Mouse (Mus musculus): ENCODE data around the gene Mdk. TPM values are rescaled to one million over a fixed set of nuclear protein-coding genes. Genes with fewer than 3 reads are reported as not detected.
A peak's percentile ranks its signal among the peaks of the same experiment; 100 is the strongest.

The Mdk gene
- polyA plus RNA-seq, 1 experiment from 2014 or later, result 347 TPM

DNA sequence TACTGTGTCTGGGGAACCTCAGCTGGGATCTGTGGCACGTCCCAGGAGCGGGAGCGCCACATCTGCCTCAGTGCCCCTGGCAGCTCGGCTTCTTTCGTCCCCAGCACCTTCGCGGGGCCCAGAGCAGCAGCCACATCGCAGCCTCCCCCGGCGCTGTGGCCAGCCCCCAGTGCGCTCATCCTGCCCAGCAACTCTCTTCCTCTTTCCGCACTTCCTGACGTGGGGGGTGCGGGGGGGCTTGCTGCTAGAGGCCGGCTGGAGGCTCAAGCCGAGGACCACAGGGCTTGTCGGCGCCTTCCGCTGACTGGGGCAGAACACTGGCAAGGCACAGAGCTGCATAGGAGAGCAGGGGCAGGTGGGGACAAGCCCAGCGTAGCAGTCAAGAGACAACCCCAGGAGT, 33.3 kb upstream of the Mdk start:
- 23% methylated on average over 20 of the region's 20 CpGs for WGBS
- Histone ChIP-seq H3K4me3 (no peak overlapping the region), H3K9me3 (no peaks in the 10 kb centered on the region), H3K27ac (replicated peaks) (no peak overlapping the region), H3K4me2 (replicated peaks) (no peak overlapping the region), H3K9ac (replicated peaks) (no peak overlapping the region), H3K27me3 (peaks cover 6% of the 10 kb centered on the region; the same call in 1 of the 2 replicates), H3K36me3 (no peaks in the 10 kb centered on the region), H3K4me1 (peaks cover 14% of the 10 kb centered on the region)
- ATAC-seq (replicated peaks), result no peak

DNA sequence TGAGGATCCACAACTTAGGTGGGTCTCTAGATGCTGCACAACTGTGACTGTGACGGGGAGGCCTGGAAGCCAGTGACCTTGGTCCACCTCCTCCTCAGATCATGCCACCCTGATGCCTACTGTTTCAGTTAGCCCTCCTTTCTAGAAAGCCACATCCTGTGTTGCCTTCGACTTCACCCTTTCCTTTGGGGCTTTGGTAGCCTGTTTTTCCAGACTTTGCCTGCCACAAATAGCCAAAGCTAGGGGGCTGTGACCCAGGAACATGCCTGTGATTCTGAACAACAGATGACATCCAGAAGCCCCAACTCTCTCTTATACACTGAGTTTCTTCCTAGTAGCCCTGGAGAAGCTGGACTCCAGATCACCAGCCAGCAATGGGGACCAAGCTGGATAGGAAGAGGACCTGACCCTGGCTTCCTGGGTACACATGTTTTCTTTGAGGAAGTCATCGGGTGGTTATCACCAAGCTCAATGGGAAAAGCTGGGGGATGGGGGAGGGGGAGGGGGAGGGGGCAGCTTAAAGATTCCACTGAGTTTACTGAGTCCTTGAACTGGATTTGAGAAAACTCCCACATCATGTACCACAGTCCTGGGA, 32.6 kb upstream of the Mdk start:
- H3K4me1 ChIP-seq, result peaks cover 17% of the 10 kb centered on the region
- no peak overlapping the region for H3K4me3 ChIP-seq
- H3K36me3 ChIP-seq, result no peaks in the 10 kb centered on the region
- H3K9me3 ChIP-seq, result no peaks in the 10 kb centered on the region
- 81% methylated on average over 3 of the region's 3 CpGs for WGBS
- no peak overlapping the region for H3K9ac ChIP-seq (replicated peaks)
- peaks cover 6% of the 10 kb centered on the region; the same call in 1 of the 2 replicates for H3K27me3 ChIP-seq
- H3K4me2 ChIP-seq (replicated peaks), result no peak overlapping the region
- no peak for ATAC-seq (replicated peaks)
- H3K27ac ChIP-seq (replicated peaks), result no peak overlapping the region

DNA sequence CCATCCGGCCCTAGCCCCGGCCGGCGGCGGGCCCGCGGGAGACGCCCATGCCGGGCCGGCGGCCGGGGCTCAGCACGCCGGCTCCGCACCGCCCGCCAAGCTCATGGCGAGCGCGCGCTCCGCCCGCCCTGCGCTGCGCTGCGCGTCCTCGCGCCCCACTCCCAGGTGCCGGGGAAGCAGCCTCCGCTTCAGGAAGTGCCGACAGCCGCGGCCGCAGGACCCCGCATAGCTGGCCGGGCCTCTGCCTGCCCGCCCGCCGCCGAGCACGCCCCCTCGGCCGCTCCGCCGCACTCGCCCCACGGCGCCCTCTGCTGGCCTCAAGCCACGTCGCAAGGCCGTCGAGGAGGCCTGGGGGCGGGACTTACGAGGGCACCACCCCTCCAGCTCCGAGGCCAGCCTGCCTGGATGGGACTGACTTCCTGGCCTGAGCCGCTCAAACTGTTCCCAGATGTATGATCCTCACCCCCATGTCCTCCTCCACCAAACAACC, 31.4 kb upstream of the Mdk start:
- Histone ChIP-seq H3K27me3 (peaks cover 6% of the 10 kb centered on the region; the same call in 1 of the 2 replicates), H3K4me2 (replicated peaks) (peak overlapping the region; percentile 89), H3K27ac (replicated peaks) (peak overlapping the region; percentile 67), H3K4me1 (peaks cover 22% of the 10 kb centered on the region), H3K9me3 (no peaks in the 10 kb centered on the region), H3K4me3 (peak overlapping the region; percentile 92), H3K36me3 (no peaks in the 10 kb centered on the region), H3K9ac (replicated peaks) (peak overlapping the region; percentile 90)
- peak; percentile 88 for ATAC-seq (replicated peaks)
- WGBS, result 0% methylated on average over 50 of the region's 57 CpGs

DNA sequence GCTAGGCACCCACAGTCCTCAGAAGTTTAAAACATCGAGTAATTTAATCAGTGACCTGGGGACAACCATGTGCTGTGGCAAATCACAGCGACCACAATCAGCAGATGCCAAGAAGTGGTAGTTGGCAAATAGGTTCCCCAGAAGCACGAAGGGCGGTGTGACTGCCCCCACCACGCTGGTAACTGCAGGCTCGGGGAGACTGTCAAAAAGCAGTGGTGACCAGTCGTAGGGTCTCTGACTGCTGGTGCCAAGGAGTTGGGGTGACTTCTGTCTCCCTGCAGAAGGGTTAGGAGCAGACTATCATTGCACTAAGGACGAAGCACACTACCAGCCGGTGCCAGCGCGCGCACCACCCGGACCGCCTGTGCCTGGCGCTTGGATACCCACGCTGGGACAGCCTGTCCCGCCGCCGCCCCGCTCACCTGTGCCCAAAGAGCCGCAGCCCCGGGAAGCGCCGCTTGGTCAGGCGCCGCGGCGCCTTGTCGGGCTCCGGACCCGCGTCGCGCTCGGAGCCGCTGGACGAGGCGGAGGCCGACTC, 30.8 kb upstream of the Mdk start:
- H3K4me2 ChIP-seq (replicated peaks), result peak overlapping the region; percentile 89
- H3K27ac ChIP-seq (replicated peaks), result peak overlapping the region; percentile 67
- H3K4me3 ChIP-seq, result peak overlapping the region; percentile 92
- ATAC-seq (replicated peaks), result peak; percentile 33; the same call in 1 of the 2 replicates
- H3K36me3 ChIP-seq, result no peaks in the 10 kb centered on the region
- H3K27me3 ChIP-seq, result peaks cover 6% of the 10 kb centered on the region; the same call in 1 of the 2 replicates
- H3K4me1 ChIP-seq, result peaks cover 25% of the 10 kb centered on the region
- WGBS, result under 1% methylated on average over 39 of the region's 39 CpGs
- H3K9ac ChIP-seq (replicated peaks), result peak overlapping the region; percentile 90
- H3K9me3 ChIP-seq, result no peaks in the 10 kb centered on the region

DNA sequence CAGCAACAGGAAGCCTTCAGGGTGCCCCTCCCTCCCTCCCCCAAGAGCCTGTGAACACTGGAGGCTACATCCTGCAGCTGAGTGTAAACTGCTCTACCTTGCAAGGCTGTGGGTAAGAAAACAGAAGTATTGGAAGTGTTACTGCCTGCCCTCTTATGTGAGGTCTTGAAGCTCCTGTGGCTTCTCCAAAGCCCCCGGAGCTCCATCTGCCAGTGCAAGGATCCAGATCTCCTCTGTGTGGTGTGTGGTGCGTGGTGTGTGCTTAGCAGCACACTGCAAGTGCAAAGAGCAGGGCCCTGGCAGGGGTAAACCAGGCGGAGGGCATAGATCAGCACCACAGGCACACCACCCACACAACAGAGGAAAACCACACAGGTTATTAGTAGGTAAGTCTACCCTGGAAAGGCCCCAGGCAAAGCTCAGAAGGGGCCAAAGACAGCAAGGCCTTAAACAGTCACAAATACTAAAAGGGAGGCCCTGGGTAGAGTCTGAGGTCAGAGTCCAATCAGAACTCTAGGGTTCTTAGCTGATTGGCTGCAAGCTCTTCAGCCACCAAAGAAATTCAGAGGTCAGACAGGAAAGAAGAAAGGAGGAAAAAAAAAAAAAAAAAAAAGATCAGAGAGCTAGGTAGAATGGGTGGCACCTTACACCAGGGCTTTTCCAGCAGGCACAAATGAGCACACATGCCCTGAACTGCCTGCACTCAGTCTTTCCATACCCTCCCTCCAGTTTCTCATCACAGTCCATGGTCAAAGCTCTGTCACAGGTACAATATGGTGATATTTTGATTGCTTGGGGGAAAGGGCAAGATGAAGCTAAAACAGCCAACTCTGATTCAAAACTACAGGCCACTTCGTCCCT, 30.0 kb upstream of the Mdk start:
- no peak overlapping the region for H3K27ac ChIP-seq (replicated peaks)
- peak overlapping the region; percentile 92 for H3K4me3 ChIP-seq
- H3K4me2 ChIP-seq (replicated peaks), result peak overlapping the region; percentile 89
- WGBS, result 50% methylated on average over 4 of the region's 4 CpGs
- peaks cover 33% of the 10 kb centered on the region for H3K4me1 ChIP-seq
- no peaks in the 10 kb centered on the region for H3K9me3 ChIP-seq
- H3K9ac ChIP-seq (replicated peaks), result peak overlapping the region; percentile 90
- ATAC-seq (replicated peaks), result no peak
- H3K36me3 ChIP-seq, result no peaks in the 10 kb centered on the region
- H3K27me3 ChIP-seq, result peaks cover 6% of the 10 kb centered on the region; the same call in 1 of the 2 replicates

DNA sequence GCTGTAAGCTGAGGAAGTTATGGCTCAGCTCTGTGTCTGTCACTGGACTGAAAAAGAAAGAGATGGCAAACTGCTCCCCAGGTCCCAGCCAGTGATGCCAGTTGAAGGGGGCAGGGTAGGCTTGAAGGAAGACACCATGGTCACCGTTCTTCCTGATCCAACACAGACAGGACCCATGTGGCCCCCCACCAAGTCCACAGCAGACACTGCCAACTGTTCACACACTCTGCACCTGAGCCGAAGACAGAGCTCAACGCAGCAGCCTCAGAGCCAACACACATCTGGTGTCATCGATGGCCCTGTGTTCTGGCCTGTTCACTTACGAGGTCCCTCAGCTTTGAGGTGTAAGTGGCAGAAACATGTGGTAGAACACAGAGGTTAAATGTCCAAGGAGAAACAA, 28.4 kb upstream of the Mdk start:
- 88% methylated on average over 5 of the region's 5 CpGs for WGBS
- ATAC-seq (replicated peaks), result no peak
- peaks cover 44% of the 10 kb centered on the region for H3K4me1 ChIP-seq

DNA sequence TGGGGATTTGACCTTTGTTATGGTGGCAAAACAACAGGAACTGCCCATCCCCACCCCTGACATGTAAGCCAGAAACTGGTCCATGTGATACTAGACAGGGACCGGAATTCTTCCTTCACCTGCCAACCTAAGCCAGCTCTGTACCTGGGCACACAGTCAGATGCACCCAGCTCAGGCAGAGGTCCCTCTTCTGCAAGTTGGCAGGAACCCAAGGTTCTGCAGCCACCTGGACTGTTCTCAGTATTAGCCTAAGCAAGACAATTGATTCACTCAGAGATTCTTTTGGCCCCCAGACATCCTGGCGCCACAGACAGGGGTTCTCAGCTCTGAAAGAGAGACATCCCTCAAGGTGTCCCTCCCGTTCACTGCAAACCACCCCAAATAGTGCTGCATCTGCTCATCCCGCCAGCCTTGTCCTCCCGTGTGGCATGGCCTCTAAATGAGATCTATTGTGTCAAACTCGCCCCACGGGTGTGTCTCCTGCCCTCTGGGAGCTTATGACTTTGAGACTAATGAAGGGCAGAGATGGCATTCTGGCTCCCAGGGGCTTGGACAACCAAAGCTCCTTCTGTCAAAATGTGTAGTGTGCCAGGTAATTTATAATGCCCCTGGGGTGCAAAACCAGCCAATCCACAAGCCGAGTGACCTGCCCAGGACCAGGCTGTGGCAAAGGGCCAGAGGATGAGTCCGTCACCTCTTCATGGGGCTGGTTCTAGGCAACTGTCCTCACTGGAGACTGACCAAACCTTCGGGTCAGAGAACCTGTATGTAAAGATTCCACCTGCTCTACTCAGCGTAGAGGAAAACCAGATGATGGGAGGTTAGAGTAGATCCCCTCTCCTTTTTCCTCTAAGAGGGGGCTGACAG, 27.7 kb upstream of the Mdk start:
- H3K4me3 ChIP-seq, result no peak overlapping the region
- no peaks in the 10 kb centered on the region for H3K9me3 ChIP-seq
- H3K9ac ChIP-seq (replicated peaks), result no peak overlapping the region
- H3K27ac ChIP-seq (replicated peaks), result no peak overlapping the region
- ATAC-seq (replicated peaks), result no peak
- H3K4me1 ChIP-seq, result peaks cover 50% of the 10 kb centered on the region
- no peaks in the 10 kb centered on the region for H3K27me3 ChIP-seq
- 71% methylated on average over 11 of the region's 11 CpGs for WGBS
- no peaks in the 10 kb centered on the region for H3K36me3 ChIP-seq
- H3K4me2 ChIP-seq (replicated peaks), result no peak overlapping the region

More for the DNA sequence above, 28.4 kb upstream of the Mdk start:
- H3K27me3 ChIP-seq, result no peaks in the 10 kb centered on the region; the same call in 1 of the 2 replicates
- H3K9ac ChIP-seq (replicated peaks), result no peak overlapping the region
- H3K4me2 ChIP-seq (replicated peaks), result no peak overlapping the region
- no peaks in the 10 kb centered on the region for H3K36me3 ChIP-seq
- H3K9me3 ChIP-seq, result no peaks in the 10 kb centered on the region
- no peak overlapping the region for H3K27ac ChIP-seq (replicated peaks)
- no peak overlapping the region for H3K4me3 ChIP-seq

DNA sequence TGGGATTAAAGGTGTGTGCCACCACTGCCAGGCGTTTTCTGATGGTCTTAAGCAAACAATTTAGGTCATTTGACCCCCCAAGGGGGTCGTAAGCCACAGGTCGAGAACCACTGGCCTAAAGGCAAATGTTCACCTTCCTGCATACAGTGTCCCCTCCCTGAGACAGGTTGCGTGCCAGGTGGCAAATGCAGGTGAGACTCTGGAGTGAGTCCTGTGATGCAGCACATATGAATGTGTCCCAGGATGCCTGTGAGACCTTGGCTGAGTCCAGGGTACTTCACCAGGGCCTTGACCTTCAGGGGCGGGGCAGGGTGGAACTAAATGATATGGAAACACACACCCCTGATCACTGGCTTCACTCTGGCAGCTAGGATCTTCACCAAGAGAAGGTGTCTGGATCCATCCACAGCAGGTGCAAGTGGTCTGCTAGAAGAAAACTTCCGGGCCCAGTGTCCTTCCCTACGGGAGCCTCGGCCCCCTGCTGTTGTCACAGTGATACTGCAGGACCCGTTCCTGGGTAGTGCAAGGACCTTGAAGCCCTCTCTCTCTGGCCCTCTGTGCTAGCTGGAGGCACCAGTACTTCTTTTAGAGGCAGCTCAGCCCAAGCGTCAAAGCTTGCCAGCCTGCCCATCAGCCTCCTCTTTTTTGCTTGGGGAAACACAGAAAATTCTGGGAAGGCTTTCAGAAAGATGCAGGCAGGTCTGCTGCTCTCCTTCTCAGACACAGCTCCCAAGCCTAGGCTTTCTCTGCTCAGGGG, 26.8 kb upstream of the Mdk start:
- Histone ChIP-seq H3K4me3 (no peak overlapping the region), H3K27ac (replicated peaks) (no peak overlapping the region), H3K36me3 (no peaks in the 10 kb centered on the region), H3K9me3 (no peaks in the 10 kb centered on the region), H3K4me1 (peaks cover 53% of the 10 kb centered on the region), H3K27me3 (no peaks in the 10 kb centered on the region), H3K4me2 (replicated peaks) (no peak overlapping the region), H3K9ac (replicated peaks) (no peak overlapping the region)
- ATAC-seq (replicated peaks), result no peak
- WGBS, result 47% methylated on average over 10 of the region's 10 CpGs

DNA sequence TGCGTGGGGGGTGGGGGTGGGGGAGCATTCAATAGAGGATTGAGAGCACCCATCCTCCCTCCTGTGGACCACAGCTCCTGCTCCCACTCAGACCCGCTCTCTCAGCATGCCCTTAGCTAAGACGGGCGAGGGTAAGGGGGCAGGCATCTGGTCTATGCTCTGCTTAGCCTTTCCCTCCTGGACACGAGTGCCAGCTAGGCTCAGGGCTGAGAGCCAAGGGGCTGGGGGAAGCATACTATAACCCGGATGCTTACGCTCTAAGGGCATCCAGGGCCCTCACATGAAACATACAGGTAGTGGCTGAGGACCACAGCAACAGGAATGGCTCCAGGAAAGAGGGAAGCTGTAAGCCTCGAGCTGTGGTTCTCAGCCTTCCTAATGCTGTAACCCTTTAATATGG, 26.0 kb upstream of the Mdk start:
- 68% methylated on average over 8 of the region's 8 CpGs for WGBS
- H3K9me3 ChIP-seq, result no peaks in the 10 kb centered on the region
- H3K36me3 ChIP-seq, result no peaks in the 10 kb centered on the region
- no peak for ATAC-seq (replicated peaks)
- H3K9ac ChIP-seq (replicated peaks), result no peak overlapping the region
- H3K27me3 ChIP-seq, result no peaks in the 10 kb centered on the region
- no peak overlapping the region for H3K4me2 ChIP-seq (replicated peaks)
- H3K4me3 ChIP-seq, result no peak overlapping the region
- 0 out of 2 replicates have a peak overlapping the region, but pooled peaks have one; percentile 76 for H3K27ac ChIP-seq (replicated peaks)
- H3K4me1 ChIP-seq, result peaks cover 56% of the 10 kb centered on the region

DNA sequence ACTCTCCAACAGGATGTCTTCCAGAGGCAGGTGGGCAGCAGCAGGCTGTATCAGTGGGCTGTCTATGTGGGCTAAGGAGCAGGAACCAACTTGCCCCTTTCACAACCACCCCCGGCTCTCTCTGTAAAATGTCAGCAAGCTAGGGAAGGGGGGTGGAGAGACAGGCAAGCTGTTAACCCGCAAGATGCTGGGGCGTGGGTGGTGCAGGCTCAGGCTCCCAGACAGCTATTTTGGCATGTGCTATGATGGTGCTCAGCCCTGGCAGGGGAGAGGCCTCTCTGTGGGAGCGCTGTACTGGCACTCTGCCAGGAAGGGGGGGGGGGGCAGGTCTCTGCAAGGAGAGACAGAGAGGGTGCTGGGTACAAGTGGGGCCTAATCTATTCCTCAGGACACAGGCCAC, 25.0 kb upstream of the Mdk start:
- 13% methylated on average over 4 of the region's 4 CpGs for WGBS
- H3K9ac ChIP-seq (replicated peaks), result 0 out of 2 replicates have a peak overlapping the region, but pooled peaks have one; percentile 5
- no peaks in the 10 kb centered on the region for H3K27me3 ChIP-seq
- no peaks in the 10 kb centered on the region for H3K36me3 ChIP-seq
- H3K9me3 ChIP-seq, result no peaks in the 10 kb centered on the region
- peaks cover 47% of the 10 kb centered on the region for H3K4me1 ChIP-seq
- ATAC-seq (replicated peaks), result peak; percentile 83
- no peak overlapping the region for H3K4me3 ChIP-seq
- no peak overlapping the region; the same call in 1 of the 2 replicates for H3K4me2 ChIP-seq (replicated peaks)
- H3K27ac ChIP-seq (replicated peaks), result peak overlapping the region; percentile 76

DNA sequence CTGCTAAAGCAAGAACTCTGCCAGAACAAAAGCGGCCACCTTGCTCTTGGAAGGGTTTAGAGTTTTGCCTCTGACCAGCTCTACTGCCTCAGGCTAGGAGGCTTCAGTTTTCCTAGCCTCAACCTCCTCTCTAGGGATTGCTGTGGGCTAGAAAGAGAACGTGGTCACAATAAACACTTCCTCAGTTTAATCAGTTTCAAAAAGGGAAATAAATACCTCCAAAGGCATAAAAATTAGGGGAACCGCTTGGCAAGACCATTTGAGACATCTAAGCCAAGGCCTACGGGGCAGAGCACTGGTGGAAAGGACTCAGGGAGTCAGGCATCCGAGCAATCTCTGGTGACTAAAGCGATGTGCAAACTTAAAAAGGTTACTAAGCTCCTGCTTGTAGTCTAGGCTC, 23.8 kb upstream of the Mdk start:
- H3K27ac ChIP-seq (replicated peaks), result peak overlapping the region; percentile 44; the same call in 1 of the 2 replicates
- no peak overlapping the region for H3K9ac ChIP-seq (replicated peaks)
- no peak overlapping the region for H3K4me3 ChIP-seq
- H3K4me1 ChIP-seq, result peaks cover 43% of the 10 kb centered on the region
- 81% methylated on average over 6 of the region's 6 CpGs for WGBS
- H3K9me3 ChIP-seq, result no peaks in the 10 kb centered on the region
- H3K36me3 ChIP-seq, result no peaks in the 10 kb centered on the region
- no peak overlapping the region for H3K4me2 ChIP-seq (replicated peaks)
- H3K27me3 ChIP-seq, result no peaks in the 10 kb centered on the region
- no peak for ATAC-seq (replicated peaks)

All from forebrain, embryonic 15.5 days (tissue).